Mouse (Mus musculus): ENCODE data around the gene Gm5622. TPM values are rescaled to one million over a fixed set of nuclear protein-coding genes. Genes with fewer than 3 reads are reported as not detected.
"Not testable (repeated sequence)": the region's sequence is repeated elsewhere in the genome, so short reads cannot be mapped to it uniquely, and the experiment has no call there.

Gm5622 gene
- polyA plus RNA-seq (2015; fragmentation: Nextera tagmentation; extraction: Ambion mirVana): not detected in 2 replicates

GRCm38 (mm10) chr14:51552490-51552889 lies at the start of gene Gm5622:
Gene Gm5622, plus strand, starts transcription at chr14:51552790.
- Histone ChIP-seq H3K27me3 (no peaks in the 10 kb centered on the region), H3K36me3 (no peaks in the 10 kb centered on the region), H3K9ac (no peak within 1 kb of the TSS), H3K4me1 (replicated peaks) (no peaks in the 10 kb centered on the region), H3K4me3 (no peak within 1 kb of the TSS), H3K9me3 (no peaks in the 10 kb centered on the region), H3K27ac (replicated peaks) (no peak within 1 kb of the TSS), H3K4me2 (no peak within 1 kb of the TSS)
- ATAC-seq (ENCODE audit: low read depth): no peak
- WGBS: 95% methylated on average over 4 of the region's 4 CpGs

DNA sequence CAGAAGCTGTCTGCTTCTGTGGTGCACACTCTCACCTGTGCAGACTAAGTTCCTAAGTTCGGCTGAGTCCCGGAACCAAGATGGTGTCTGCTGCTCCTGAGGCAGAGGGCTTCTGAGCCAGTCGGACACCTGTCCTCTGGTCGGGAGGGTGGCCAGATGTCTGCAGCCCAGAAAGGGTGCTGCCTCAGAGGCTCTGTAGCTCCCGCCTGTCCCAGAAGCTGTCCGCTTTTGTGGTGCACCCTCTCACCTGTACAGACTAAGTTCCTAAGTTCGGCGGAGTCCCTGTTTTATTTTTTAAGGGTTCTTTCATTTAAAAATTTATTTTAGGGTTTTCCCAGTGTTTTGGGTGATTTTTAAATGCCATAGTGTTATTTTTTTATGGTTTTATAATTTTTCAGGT lies 45.2 kb upstream of the Gm5622 start:
- Histone ChIP-seq H3K9ac (no peak overlapping the region), H3K9me3 (no peaks in the 10 kb centered on the region), H3K4me1 (replicated peaks) (no peaks in the 10 kb centered on the region), H3K27me3 (no peaks in the 10 kb centered on the region), H3K27ac (replicated peaks) (no peak overlapping the region), H3K4me3 (no peak overlapping the region), H3K4me2 (no peak overlapping the region), H3K36me3 (no peaks in the 10 kb centered on the region)
- 95% methylated on average over 8 of the region's 8 CpGs for WGBS
- no peak for ATAC-seq (ENCODE audit: low read depth)

DNA sequence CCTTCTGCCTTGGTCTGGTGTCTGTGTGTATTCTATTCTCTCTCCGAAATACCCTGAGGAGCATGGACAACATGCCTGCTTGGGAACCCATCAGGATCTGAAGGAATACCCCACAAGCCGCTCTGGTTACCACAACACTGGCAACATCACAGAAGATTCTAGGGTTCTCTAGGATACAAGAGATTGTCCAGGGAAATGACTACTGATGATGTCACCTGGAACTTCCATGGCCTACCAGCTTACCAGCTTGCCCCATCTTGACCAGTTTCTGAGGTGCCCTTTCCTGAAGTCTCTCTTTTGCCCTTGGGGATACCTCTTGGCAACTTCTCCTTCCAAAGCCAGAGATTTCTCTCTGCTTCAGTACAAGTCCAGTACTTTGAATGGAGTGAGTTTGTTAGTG lies 21.4 kb downstream of the Gm5622 start, which contains the start of gene Gm17175:
Gm17175 (minus strand) TSS at position 101 of the 400 bp plus-strand sequence.
- ATAC-seq (ENCODE audit: low read depth); H3K9me3 ChIP-seq; H3K27me3 ChIP-seq; H3K36me3 ChIP-seq; H3K9ac ChIP-seq; H3K4me1 ChIP-seq (replicated peaks); H3K4me2 ChIP-seq; H3K27ac ChIP-seq (replicated peaks); H3K4me3 ChIP-seq: not testable (repeated sequence)
- 91% methylated on average over 2 of the region's 2 CpGs for WGBS

- not testable (repeated sequence) for H3K4me2 ChIP-seq; H3K9ac ChIP-seq; ATAC-seq (ENCODE audit: low read depth); H3K27me3 ChIP-seq; H3K27ac ChIP-seq (replicated peaks); H3K9me3 ChIP-seq; H3K4me3 ChIP-seq; H3K36me3 ChIP-seq; H3K4me1 ChIP-seq (replicated peaks)
- WGBS: 92% methylated on average over 4 of the region's 4 CpGs
These were observed 39.4 kb downstream of the Gm5622 start, which contains the start of gene Gm17174 for GRCm38 (mm10) chr14:51592039-51592438. Gene Gm17174, minus strand, starts transcription at chr14:51592139.

DNA sequence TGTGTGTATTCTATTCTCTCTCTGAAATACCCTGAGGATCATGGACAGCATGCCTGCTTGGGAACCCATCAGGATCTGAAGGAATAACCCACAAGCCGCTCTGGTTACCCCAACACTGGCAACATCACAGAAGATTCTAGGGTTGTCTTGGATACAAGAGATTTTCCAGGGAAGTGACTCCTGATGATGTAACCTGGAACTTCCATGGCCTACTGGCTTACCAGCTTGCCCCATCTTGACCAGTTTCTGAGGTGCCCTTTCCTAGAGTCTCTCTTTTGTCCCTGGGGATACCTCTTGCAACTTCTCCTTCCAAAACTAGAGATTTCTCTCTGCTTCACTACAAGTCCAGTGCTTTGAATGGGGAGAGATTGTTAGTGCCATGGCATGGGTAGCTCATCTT lies 58.6 kb downstream of the Gm5622 start, which contains the start of gene Gm17078:
Gm17078 (minus strand) TSS at position 101 of the 400 bp plus-strand sequence.
- Histone ChIP-seq H3K36me3 (no peaks in the 10 kb centered on the region), H3K4me3 (no peak within 1 kb of the TSS), H3K9ac (no peak within 1 kb of the TSS), H3K9me3 (no peaks in the 10 kb centered on the region), H3K27me3 (no peaks in the 10 kb centered on the region), H3K27ac (replicated peaks) (no peak within 1 kb of the TSS), H3K4me1 (replicated peaks) (no peaks in the 10 kb centered on the region), H3K4me2 (no peak within 1 kb of the TSS)
- WGBS: 85% methylated on average over 1 of the region's 1 CpGs
- ATAC-seq (ENCODE audit: low read depth): no peak

DNA sequence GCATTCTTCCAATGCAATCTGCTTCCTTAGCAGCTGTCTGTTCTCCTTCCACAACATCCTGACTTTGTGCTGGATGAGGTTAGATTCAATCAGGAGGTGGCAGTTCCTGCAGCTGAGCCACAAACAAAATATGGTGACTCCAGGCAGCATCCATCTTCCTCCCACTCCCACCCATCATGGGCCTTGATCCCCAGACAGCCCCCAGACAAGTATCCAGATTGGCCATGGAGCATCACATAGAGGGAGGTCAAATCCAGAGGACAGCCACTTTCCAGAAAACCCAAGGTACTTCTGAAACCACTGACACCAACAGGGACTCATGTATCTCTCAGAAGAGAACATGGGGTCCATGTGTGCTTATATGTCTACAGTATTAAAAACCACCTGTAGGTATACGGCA lies 79.8 kb downstream of the Gm5622 start:
- H3K4me1 ChIP-seq (replicated peaks); H3K36me3 ChIP-seq; H3K4me3 ChIP-seq; H3K27ac ChIP-seq (replicated peaks); H3K4me2 ChIP-seq; H3K9me3 ChIP-seq; H3K27me3 ChIP-seq; H3K9ac ChIP-seq; ATAC-seq (ENCODE audit: low read depth): not testable (repeated sequence)
- WGBS: 96% methylated on average over 1 of the region's 1 CpGs

DNA sequence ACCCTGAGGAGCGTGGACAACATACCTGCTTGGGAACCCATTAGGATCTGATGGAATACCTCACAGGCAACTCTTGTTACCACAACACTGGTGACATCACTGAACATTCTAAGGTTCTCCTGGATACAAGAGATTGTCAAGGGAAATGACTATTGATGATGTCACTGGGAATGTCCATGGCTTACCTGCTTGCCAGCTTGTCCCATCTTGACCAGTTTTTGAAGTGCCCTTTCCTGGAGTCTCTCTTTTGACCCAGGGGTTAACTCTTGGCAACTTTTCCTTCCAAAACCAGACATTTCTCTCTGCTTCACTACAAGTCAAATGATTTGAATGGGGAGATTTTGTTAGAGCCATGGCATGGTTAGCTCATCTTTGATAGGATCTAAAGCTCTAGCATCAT lies 83.0 kb downstream of the Gm5622 start, which contains the start of gene Gm4181:
Gm4181 (minus strand) TSS at position 101 of the 400 bp plus-strand sequence.
- not testable (repeated sequence) for H3K36me3 ChIP-seq; H3K4me2 ChIP-seq; H3K4me3 ChIP-seq; H3K4me1 ChIP-seq (replicated peaks); H3K9me3 ChIP-seq; H3K27me3 ChIP-seq; H3K27ac ChIP-seq (replicated peaks); ATAC-seq (ENCODE audit: low read depth); H3K9ac ChIP-seq
- WGBS: 69% methylated on average over 1 of the region's 1 CpGs

GRCm38 (mm10) chr14:51677269-51677668 lies 124.7 kb downstream of the Gm5622 start:
- Histone ChIP-seq H3K4me1 (replicated peaks) (no peaks in the 10 kb centered on the region), H3K4me2 (no peak overlapping the region), H3K27ac (replicated peaks) (no peak overlapping the region), H3K9ac (no peak overlapping the region), H3K36me3 (no peaks in the 10 kb centered on the region), H3K27me3 (no peaks in the 10 kb centered on the region), H3K9me3 (no peaks in the 10 kb centered on the region), H3K4me3 (no peak overlapping the region)
- WGBS: 90% methylated on average over 5 of the region's 5 CpGs
- ATAC-seq (ENCODE audit: low read depth): no peak

DNA sequence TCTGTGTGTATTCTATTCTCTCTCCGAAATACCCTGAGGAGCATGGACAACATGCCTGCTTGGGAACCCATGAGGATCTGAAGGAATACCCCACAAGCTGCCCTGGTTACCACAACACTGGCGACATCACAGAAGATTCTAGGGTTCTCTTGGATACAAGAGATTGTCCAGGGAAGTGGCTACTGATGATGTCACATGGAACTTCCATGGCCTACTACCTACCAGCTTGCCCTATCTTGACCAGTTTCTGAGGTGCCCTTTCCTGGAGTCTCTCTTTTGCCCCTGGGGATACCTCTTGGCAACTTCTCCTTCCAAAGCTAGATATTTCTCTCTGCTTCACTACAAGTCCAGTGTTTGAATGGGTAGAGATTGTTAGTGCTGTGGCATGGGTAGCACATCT lies 142.8 kb downstream of the Gm5622 start, which contains the start of gene Gm17079:
Gm17079 (minus strand) TSS at position 101 of the 400 bp plus-strand sequence.
- not testable (repeated sequence) for H3K27me3 ChIP-seq; H3K36me3 ChIP-seq; H3K9me3 ChIP-seq; H3K27ac ChIP-seq (replicated peaks); H3K4me1 ChIP-seq (replicated peaks); H3K4me2 ChIP-seq; H3K4me3 ChIP-seq; H3K9ac ChIP-seq; ATAC-seq (ENCODE audit: low read depth)
- WGBS: 93% methylated on average over 1 of the region's 2 CpGs

Other genes with a start within 250 kb of the Gm5622 start
- not detected in 2 replicates for gene Gm7247, start 191.0 kb upstream of the Gm5622 start, polyA plus RNA-seq (2015; fragmentation: Nextera tagmentation; extraction: Ambion mirVana)
- not detected in 2 replicates for gene Vmn2r88, start 142.0 kb upstream of the Gm5622 start, polyA plus RNA-seq (2015; fragmentation: Nextera tagmentation; extraction: Ambion mirVana)
- not detected in 2 replicates for gene Vmn2r89, start 100.9 kb upstream of the Gm5622 start, polyA plus RNA-seq (2015; fragmentation: Nextera tagmentation; extraction: Ambion mirVana)
- gene Gm17175, start 21.3 kb downstream of the Gm5622 start, polyA plus RNA-seq (2015; fragmentation: Nextera tagmentation; extraction: Ambion mirVana): not detected in 2 replicates
- not detected in 2 replicates for gene Gm17174, start 39.3 kb downstream of the Gm5622 start, polyA plus RNA-seq (2015; fragmentation: Nextera tagmentation; extraction: Ambion mirVana)
- gene Gm17078, start 58.5 kb downstream of the Gm5622 start, polyA plus RNA-seq (2015; fragmentation: Nextera tagmentation; extraction: Ambion mirVana): not detected in 2 replicates
- not detected in 2 replicates for gene Gm4181, start 82.9 kb downstream of the Gm5622 start, polyA plus RNA-seq (2015; fragmentation: Nextera tagmentation; extraction: Ambion mirVana)
- not detected in 2 replicates for gene Gm17079, start 142.7 kb downstream of the Gm5622 start, polyA plus RNA-seq (2015; fragmentation: Nextera tagmentation; extraction: Ambion mirVana)
- not detected in 2 replicates for gene Gm5800, start 164.4 kb downstream of the Gm5622 start, polyA plus RNA-seq (2015; fragmentation: Nextera tagmentation; extraction: Ambion mirVana)
- gene Ang4, start 220.8 kb downstream of the Gm5622 start, polyA plus RNA-seq (2015; fragmentation: Nextera tagmentation; extraction: Ambion mirVana): not detected in 2 replicates
- not detected in 2 replicates for gene AY358078, start 247.3 kb downstream of the Gm5622 start, polyA plus RNA-seq (2015; fragmentation: Nextera tagmentation; extraction: Ambion mirVana)